Mouse (Mus musculus) layer of hippocampus, postnatal 25 days (tissue): Measurements from ENCODE around the gene Ubxn10. TPM values are rescaled to one million over a fixed set of nuclear protein-coding genes. Genes with fewer than 3 reads are reported as not detected.
A peak's percentile ranks its signal among the peaks of the same experiment; 100 is the strongest.

Experiments used
- DNase-seq, 2 experiments: peaks; one replicate each; pipeline ENCODE4 v3.0.0; 2022; ENCODE audit warnings: mixed read lengths in 2 of 2, low spot score in 1 of 2; ENCODE audit errors: extremely low spot score in 1 of 2
- total RNA-seq, 2 experiments: library from RNA; stranded (reverse); gene quantifications; 2 replicates each; pipeline ENCODE4 v1.2.3; 2021

Gene Ubxn10
- total RNA-seq, 2 experiments from 2014 or later = 1.3 to 1.6 TPM

DNA sequence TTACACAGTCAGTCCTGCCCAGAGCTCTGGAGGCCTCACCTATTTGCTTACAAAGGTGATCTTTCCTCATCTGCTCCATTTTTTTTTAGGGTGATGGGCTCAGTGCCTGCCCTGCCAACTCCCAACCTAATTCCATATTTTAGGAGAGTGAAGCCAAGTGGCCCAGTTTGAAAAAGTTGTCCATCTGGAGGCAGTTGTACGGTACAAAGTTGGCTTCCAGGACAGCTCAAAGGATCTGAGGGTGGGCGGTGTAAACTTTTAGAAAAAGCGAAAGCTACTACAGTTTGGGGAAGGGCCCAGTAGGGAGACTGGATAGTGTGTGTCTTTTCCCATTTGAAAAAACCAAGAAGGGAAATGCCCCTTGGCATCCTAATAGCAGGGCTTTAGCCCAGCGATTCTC lies 2.1 kb downstream of the Ubxn10 start:
- DNase-seq = no peak

DNA sequence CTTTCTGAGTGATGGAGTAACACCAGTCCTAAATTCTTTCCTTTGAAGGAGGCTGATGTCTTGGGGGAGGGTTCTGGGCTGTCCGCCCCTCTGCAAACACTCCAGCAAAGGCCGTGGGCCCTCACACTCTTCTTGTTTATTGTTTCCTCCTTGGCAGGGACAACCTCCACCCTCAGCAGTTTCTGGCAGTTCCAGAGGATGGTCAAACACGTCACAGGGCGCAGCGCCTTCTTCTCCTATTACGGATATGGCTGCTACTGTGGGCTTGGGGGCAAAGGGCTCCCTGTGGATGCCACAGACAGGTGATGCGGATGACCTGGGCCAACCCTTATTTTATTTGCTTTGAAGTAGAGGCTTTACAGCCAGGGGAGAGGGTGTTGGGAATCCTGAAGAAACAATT lies 2.9 kb downstream of the Ubxn10 start:
- no peak for DNase-seq

DNA sequence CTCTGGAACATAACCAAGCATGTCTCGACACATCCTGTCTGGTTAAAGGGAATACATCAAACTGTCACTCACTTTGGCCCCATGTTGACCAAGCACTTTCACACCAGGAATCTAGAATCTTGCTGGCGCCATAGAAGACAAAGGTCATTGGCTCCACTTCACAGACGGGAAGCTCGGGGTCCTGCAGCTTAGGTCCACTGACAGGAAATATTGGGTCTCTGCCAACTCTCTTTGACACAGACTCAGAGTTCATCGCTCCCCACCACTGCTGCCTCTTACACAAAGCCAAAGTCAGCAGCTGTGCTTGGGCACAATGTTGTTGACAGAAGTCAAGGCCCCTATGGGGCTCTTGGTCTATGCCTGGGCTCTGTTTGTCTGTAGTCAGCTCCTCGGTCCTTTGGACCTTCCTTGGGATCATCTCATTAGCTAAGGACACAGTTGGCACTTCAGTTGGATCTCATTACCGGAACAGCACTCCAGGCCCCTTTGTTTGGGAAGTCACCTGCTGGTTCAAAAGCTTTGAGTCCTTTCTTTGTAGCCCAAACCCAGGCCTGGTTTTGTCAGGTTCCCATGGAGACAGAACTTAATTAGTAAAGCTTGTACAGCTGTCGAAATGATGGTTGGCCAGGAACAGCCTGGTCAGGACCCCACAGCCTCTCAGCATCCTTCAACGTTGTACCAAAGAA lies 7.8 kb downstream of the Ubxn10 start:
- DNase-seq = no peak

DNA sequence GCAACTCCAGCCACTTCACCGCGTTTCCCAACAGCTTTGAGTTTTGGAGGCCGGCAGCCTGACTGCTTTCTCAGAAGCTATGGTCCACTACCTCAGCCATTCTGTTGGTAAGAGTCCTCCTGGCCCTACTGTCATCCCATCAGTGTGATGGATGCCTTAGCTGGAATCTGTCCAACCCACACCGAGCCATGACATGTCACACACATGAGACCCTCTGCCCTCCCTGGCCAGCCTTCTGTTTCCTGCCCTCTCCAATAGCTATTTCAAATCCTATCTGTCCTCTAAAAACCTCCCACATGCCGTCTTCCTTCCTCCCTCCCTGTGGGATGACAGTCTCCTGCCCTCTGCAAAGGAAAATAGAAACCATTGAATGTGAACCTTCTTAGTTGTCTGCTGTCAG lies 11.2 kb downstream of the Ubxn10 start:
- DNase-seq = no peak

DNA sequence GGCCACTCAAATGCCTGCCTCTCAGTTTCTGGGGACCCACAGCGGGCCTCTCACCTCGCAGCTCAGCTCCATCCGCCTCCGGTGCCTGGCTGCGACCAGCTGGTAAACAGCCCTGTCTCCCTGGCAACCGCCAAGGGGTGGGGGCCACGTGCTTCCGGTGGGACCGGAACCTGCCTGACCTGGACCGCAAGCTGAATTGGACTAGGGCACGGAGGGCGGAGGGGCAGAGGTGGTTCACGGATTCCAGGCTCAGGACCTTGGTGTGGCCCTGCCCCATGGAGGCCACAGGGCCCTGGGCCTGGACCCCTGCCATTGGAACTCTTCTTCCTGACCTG lies 11.9 kb downstream of the Ubxn10 start:
- no peak for DNase-seq

DNA sequence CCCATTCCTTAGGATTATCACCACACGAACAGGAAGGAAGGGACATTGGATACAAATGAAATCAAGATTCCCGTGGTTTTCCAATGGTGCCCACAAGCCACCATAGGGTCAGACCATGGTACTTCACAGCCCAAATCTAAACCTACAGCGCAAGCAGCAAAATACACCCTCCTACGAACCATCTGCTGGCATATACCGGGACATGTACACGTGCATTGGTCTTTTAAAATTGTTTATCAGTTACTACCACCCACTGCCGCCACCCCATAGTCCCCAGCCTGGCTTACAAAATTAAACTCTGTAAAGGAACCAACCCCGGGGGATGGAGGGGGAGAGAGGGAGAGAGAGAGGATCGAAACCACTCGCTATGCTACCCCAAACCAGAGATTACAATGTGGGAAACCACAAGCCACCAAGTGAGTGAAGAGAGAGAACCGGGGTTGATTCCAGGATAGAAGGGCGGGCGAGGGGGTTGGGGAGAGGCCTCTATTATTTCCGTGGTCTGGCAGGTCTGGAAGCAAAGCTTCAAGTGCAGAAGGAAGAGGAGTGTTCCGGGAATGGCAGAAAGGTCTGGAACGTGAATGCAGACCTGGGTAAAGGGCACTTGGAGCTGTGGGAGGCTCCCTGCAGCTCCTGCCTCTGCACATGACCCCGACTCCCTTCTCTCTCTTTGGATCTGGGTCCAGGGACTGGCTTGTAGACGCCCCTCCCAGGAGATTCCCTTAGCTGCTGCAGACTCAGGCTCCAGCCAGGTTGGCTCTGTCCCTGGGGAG lies 12.4 kb downstream of the Ubxn10 start, which contains the start of gene Pla2g2c:
Gene Pla2g2c, plus strand, starts transcription at position 439 of the 773 bp plus-strand sequence.
- no peak for DNase-seq

DNA sequence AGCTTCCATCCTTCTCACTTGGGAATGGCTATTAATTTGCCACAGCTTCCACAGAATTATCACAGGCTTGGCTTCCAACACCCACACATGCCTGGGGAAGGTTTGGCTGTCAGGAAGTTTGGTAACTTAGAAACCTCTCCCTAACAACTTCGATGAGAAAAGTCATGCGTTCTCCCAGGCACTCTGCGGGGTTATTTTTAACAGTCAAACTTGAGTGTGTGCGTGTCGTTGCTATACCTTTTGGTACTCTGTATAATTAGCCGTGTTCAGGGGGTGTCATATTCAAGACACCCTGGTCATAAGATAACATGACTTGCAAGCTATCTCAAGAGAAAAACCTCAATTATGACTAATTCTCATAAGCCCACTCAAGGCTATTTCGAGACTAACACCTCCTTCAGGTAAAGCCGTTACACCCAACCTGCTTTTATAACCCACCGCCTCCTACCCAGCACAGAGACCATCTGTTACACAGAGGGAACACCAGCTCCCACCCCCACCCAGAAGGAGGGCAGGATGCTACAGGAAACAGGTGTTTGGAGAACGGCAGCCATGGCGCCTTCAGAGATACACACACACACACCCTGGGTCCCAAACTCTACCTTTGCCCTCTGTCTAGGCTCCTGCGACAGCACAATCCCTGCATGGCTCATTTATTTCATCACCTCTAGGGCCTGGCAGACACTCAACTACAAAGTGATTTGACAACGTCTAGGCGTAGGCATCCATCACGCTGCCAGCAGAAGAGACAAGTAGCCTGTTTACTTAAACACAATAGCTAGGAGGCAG lies 13.3 kb downstream of the Ubxn10 start:
- DNase-seq = no peak

DNA sequence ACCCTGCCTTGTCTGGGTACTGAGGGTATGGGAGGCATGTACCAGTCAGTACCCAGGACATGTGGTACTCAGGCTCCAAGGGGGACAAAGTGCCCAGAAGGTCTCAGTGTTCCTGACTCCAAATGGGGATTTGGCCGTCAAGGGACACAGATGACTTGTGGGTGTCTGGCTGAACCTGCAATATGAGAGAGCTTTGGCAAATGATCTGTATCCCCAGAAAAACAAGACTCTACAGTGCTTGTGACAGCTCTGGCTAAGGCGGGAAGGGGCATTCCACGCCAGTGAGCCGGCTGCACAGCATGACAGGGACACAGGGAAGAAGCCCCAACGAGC lies 17.7 kb downstream of the Ubxn10 start:
- DNase-seq = no peak

DNA sequence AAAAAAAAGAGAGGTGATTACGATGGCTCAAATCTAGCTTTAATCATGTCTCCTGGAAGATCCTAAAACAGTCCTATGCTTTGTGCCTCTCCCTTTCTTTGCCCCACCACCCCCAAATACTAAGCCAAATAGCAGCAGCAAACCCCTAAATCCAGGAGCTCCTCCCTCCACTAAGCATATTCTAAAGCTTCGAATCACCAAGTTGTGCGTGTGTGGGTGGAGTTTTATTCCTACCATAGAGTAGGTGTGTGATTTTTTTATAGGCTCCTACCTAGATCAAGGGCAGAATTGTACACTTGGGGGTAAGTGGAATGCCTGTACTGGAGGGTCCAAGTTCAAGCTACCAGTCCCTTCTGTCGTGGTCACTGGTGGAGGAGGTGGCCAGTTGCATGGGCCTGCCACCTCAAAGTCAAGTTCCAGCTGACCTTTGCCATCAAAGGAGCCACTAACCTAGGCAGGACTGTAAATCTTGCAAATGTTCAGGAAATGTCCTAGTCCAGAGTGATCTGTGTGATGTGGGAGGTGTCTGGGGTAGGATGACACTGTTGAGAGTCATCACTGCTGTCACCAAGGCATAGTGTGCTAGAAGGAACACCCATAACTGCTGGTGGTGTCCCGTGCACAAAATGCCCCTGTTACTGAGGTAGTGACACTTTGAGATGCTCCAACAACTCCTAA lies 18.2 kb downstream of the Ubxn10 start:
- DNase-seq = no peak

DNA sequence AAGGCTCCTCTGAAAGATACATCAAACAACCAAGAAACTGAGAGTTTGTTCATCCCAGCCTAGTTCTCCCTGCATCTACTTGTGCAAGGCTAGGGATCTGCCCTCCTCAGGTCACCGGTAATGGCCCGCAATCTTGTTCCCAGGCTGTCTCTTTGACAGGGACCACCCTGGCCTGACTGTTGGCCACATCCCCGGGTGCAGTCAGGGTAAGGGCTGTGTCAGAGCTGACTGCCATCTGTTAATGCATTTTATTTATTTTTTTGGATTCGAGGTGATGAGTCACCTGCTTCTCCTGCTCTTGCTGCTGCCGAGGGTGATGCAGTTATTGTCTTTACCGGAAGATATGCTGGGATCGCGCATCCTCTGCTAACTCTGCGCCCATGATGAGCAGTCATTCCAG lies 20.3 kb downstream of the Ubxn10 start:
- no peak for DNase-seq

DNA sequence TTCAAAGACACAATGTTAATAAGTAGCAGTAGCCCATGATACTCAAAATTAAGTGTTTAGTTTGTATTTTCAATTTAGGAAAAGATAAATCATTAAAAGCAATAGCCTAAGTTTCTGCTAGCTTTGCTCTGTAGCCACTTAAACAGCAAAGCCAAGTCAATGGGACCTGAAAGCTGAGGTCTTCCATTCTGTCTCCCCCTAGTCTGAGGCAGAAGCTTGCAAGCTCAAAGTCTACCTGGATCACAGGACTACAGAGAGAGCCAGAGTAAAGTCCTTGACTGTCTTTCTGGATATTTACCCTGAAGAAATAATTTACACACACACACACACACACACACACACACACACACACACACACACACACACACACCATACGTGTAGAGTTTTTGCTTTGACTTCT lies 22.8 kb downstream of the Ubxn10 start:
- DNase-seq = no peak

DNA sequence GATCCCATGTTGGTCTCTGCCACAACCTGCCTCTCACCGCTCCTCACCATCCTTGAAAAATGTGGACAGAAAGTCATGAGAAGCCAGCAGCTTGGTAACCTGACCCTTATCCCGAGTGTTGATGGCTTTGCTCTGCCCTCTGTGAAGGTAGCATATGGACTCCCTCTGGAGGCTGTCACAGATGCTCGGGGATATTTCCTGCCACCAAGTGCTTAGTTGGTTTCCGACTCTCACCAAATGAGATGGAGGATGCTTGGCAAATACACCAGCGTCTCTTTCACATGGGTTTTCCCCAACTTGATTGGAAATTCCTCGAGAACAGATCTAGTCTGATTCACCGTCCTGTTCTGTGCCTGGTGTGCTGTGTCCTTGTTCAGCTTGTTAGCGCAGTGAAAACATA lies 24.3 kb downstream of the Ubxn10 start:
- DNase-seq = no peak

DNA sequence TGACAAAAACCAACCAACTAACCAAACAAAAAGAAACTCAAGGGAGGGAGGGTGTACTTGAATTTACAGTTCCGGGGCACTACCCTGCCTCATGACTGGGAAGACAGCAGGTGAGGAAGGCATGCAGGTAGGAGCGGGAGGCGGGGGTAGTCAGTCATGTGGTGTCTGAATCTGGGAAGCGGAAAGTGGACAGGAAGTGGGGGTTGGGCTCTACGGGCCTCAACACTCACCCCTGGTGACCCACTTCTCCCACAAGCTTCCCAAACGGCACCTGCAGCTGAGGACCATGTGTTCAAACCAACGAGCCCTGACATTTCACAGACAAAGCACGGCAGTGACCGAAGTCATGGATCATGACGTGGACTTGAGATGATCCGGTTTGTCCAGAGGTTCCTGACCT lies 24.9 kb downstream of the Ubxn10 start:
- no peak for DNase-seq

DNA sequence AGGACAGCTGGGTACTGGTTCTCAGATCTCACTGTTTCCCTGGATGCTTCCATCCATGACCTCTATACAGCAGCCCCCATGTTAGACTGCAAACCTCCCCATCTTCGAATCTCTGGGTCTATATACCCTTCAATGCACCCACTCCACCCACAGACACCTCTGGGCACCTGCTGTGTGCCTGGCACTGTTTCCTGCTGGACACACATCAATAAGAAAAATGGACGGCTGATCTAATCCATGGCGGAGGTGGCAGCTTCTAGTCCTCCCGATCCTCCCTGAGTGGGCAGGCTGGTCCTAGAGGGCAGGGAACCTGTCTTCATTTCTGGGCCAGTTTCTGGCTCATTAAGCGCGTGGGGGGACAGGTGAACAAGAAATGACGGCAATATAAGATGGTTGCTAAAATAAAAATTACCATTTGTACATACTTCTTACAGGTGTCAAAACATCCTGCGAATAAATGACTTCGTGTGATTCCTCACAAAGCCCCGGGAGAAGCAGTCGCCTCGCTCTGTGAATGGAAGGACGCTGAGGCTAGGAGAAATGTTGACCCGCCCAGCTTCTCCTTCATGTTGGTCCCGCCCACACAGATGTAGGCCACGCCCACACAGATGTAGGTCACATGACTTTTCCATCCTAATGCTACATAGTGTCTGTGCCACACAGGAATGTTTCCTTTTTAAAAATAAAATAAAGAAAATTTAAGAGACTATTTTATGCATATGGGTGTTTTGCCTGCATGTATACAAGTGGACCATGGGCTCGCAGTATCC lies 25.7 kb downstream of the Ubxn10 start:
- no peak for DNase-seq

DNA sequence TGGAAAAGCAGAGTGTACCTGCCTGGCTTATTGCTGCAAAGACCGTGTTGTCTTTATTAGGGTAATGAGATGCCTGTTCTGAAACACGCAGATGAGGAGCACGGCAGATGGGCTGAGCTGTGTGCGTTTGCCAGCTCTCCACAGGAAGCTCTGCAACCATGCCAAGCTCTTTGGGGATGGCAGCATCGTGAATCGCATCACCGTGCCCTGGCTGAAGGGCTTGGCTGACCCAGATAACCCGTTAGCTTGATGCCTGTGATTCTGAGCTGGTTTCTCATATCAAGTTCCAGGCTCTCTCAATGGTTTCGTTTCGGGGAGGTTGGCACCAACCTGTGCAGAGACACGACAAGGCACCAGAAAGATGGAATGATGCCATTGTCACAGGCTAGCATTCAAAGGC lies 26.3 kb downstream of the Ubxn10 start:
- DNase-seq = no peak

DNA sequence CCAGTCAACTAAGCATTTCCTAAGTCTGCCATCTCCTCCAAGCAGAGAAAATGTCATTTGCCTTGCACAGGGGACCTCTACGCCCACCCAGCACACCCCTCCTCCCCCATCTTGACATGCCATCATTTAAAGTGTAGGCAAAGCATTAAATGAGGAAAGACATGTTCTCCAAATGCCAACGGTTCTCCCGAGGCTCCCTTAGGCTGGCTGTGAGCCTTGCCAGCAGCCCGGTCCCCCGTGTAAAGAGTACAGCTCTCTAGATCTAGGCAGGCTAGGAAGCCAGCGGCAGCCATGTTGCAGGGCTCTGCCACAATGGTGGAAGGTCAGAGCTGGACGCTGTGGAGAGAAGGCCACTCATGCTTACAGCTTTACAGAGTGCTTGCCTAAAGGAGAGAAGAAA lies 27.0 kb downstream of the Ubxn10 start:
- no peak for DNase-seq

DNA sequence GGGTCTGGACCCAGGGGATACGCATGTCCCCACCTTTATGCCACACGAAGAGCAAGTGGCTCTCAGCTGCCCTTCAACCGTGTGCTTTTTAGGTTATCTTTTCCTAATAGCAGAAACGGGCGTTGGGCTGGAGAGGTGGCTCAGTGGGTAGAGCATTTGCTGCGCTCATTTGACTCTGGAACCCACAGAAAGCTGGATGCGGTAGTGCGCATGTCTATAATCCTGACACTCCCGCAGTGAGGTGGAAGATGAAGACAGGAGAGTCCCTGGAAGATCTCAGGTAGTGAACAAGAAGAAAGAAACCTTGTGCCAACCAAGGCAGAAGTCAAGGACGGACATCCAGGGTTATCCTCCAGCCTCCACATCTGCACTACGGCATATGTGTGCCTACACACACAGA lies 27.7 kb downstream of the Ubxn10 start:
- no peak for DNase-seq

DNA sequence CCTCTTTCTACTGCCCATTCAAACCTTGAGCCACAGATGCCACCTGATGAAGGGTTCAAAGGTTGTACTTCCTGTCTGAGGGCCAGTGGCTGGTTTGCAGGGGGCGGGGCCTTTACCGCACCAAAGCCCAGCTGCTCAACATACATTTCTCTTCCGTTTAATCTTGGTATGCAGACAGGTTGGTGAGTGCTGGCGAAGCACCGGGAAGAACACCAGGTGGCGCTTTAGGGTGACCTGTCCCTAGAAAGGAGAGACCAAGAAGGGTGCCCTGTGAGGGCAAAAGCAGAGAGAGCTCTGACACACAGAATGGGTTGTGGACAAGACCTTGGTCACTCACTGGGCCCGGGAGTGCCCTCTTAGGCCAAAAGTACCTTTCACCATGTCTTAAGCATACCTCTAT lies 28.3 kb downstream of the Ubxn10 start:
- peak in 1 of 2 experiments; percentile 62 for DNase-seq

DNA sequence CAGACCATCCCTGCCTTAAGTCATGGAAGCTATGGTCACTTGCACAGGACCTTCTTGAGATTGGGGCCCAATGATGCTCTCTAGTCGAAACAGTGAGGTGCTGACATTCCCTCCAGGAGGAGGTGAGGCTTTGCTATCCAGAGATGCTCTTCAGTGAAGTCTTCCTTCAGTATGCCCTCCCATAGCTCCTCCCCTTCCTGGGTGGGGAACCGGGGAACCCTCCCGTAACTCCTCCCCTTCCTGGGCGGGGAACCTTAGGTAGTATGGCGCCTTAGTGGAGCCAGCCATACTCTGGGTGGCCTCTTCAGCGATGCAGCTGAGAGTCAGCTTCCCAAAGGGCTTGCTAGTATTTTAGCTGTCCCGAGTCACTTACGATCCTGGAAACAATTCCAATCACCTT lies 30.3 kb downstream of the Ubxn10 start:
- DNase-seq = no peak

DNA sequence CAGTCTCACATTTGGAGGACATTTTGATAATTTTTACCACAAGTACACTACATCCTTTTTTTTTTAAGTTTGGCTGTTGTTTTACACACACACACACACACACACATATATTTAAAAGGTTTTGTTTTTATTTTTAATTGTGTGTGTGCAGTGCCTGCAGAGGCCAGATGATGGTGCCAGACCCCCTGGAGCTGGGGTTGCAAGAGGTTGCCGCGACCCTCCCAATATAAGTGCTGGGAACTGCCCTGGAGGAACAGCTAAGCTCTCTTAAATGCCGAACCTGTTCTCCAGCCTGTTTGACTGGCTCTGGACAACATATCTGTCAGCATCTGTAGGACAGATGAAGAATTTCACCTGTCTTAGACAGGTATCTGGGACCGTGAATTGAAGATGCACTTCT lies 32.8 kb downstream of the Ubxn10 start:
- DNase-seq = no peak
